Mouse (Mus musculus) forebrain, embryonic 16.5 days (tissue): ENCODE measurements around the gene Pnkd. TPM values are rescaled to one million over a fixed set of nuclear protein-coding genes. Genes with fewer than 3 reads are reported as not detected.
A peak's percentile ranks its signal among the peaks of the same experiment; 100 is the strongest.

Experiments
- ATAC-seq: fragments of 200-750 bp; cut with Nextera tagmentation; 2 replicates; pipeline ENCODE4 v1.8.0; 2017; ENCODE audit warnings: mild to moderate bottlenecking, moderate library complexity
- H3K27ac ChIP-seq: fragments of 300-500 bp; sonication (generic); 2 replicates; pipeline ENCODE4 v1.5.1; 2014; ENCODE audit warnings: low read length, control low read depth
- H3K27me3 ChIP-seq: fragments of 300-500 bp; sonication (generic); replicated peaks from 2 replicates; pipeline ENCODE4 v1.6.1; 2014; ENCODE audit warnings: low read length; ENCODE audit not compliant: control insufficient read depth, insufficient read depth
- H3K36me3 ChIP-seq: fragments of 300-500 bp; sonication (generic); 2 replicates; pipeline ENCODE4 v1.6.1; 2014; ENCODE audit not compliant: control insufficient read depth, insufficient read depth
- H3K4me1 ChIP-seq: fragments of 300-500 bp; sonication (generic); replicated peaks from 2 replicates; pipeline ENCODE4 v1.6.1; 2014; ENCODE audit warnings: low read length; ENCODE audit not compliant: control insufficient read depth, insufficient read depth
- H3K4me2 ChIP-seq: fragments of 300-500 bp; sonication (generic); 2 replicates; pipeline ENCODE4 v1.6.1; 2014; ENCODE audit warnings: mild to moderate bottlenecking, low read length, control low read depth
- H3K4me3 ChIP-seq: fragments of 300-500 bp; sonication (generic); replicated peaks from 2 replicates; pipeline ENCODE4 v1.5.1; 2014; ENCODE audit warnings: mild to moderate bottlenecking, low read length, control low read depth
- H3K9ac ChIP-seq: fragments of 300-500 bp; sonication (generic); replicated peaks from 2 replicates; pipeline ENCODE4 v1.6.1; 2014; ENCODE audit warnings: low read depth, low read length, control low read depth
- H3K9me3 ChIP-seq: fragments of 300-500 bp; sonication (generic); 2 replicates; pipeline ENCODE4 v1.6.1; 2016; ENCODE audit warnings: low read length; ENCODE audit not compliant: control insufficient read depth
- WGBS: fragments of 180-500 bp; shearing (Covaris S2); extraction: QIAGEN DNeasy Blood & Tissue Kit; methylation state at CpG from one replicate; pipeline ENCODE4 v1.1.7; 2014; 5-methylcytosine and 5-hydroxymethylcytosine counted together
- polyA plus RNA-seq: library from polyadenylated mRNA; unstranded; fragments of >200 nt; fragmentation: Nextera tagmentation; extraction: Ambion mirVana; gene quantifications from 2 replicates; pipeline ENCODE4 v1.2.1, GENCODE M21; 2015

Pnkd gene
- polyA plus RNA-seq, result 98.4 and 105 TPM in 2 replicates

DNA sequence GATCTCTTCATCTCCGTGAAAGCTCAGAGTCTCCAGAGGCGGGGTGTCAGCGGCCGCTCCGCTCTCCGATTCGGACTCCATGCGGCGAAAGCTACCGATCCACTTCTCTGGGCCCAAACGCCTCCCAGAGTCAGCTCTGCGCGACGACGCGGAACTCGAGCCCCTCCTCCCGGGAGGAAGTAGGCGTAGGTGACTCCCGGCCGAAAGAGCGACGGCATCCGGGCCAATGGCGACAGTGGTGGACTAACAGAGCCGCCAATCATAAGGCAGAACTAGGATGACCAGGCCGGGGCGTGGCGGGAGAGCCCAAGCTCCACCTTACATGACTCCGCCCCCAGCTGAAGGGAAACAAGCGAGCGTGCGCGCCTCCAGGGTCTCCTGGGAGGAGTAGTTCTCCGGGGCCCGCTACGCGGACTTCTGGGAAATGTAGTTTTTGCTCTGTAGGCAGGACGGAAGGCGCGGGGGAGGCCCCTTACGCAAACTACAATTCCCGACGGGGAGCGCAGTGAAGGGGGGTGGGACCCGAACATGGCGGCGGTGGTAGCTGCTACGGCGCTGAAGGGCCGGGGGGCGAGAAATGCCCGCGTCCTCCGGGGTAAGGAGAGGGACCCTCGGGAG is at the start of gene Pnkd, which contains the start of gene Aamp:
Gene Pnkd (plus strand): TSS at position 388 of the 618 bp plus-strand sequence.
Gene Aamp (minus strand): TSS at position 196 of the 618 bp plus-strand sequence.
- ATAC-seq, result peak; percentile 97
- WGBS, result under 1% methylated on average over 56 of the region's 56 CpGs

DNA sequence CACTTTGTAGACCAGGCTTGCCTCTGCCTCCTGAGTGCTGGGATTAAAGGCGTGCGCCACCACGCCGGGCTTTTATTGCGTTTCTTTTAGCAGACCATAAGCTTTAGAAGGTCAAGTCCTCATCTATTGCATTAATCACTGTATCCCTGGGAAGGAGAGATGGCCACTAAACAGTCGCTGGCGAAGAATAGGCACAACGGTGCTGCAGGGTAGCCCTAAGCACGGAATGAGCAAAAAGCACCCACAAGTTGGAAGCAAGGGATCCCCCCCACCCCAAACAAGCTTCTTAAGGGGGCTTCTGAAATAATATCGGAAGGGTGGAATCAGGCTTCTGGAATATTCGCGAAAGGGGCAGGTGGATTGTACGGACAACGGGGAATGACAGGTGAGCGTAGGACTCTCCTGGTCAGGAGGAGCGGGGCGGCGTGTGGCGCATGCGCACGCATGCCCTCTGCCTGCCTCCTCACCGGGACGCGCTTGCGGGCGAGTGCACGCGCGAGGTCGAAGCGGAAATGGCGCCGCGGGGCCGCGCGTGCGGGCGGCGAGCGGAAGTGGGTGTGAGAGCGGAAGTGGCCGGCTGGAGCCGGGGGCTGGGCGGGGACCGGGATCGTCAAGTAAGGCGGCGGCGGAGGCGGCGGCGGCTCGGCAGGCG is 48.7 kb upstream of the Pnkd start, which contains the start of gene Arpc2:
Gene Arpc2 (plus strand): TSS at position 147 of the 652 bp plus-strand sequence.
- peak within 1 kb of the TSS; percentile 99 for H3K4me3 ChIP-seq
- no peaks in the 10 kb centered on the region for H3K9me3 ChIP-seq
- WGBS, result 2% methylated on average over 45 of the region's 55 CpGs
- peak; percentile 96 for ATAC-seq
- peak within 1 kb of the TSS; percentile 82 for H3K27ac ChIP-seq
- H3K4me2 ChIP-seq, result peak within 1 kb of the TSS; percentile 82
- peaks cover 31% of the 10 kb centered on the region for H3K4me1 ChIP-seq
- H3K27me3 ChIP-seq, result no peaks in the 10 kb centered on the region
- no peaks in the 10 kb centered on the region for H3K36me3 ChIP-seq
- H3K9ac ChIP-seq, result peak within 1 kb of the TSS; percentile 91

More for the DNA sequence above, at the start of gene Pnkd, which contains the start of gene Aamp:
- Histone ChIP-seq H3K4me2 (peak within 1 kb of the TSS; percentile 84), H3K9me3 (no peaks in the 10 kb centered on the region), H3K4me3 (peak within 1 kb of the TSS; percentile 87), H3K27me3 (no peaks in the 10 kb centered on the region), H3K4me1 (peaks cover 23% of the 10 kb centered on the region), H3K27ac (peak within 1 kb of the TSS; percentile 74), H3K9ac (peak within 1 kb of the TSS; percentile 88), H3K36me3 (peaks cover 5% of the 10 kb centered on the region; the same call in 1 of the 2 replicates)

DNA sequence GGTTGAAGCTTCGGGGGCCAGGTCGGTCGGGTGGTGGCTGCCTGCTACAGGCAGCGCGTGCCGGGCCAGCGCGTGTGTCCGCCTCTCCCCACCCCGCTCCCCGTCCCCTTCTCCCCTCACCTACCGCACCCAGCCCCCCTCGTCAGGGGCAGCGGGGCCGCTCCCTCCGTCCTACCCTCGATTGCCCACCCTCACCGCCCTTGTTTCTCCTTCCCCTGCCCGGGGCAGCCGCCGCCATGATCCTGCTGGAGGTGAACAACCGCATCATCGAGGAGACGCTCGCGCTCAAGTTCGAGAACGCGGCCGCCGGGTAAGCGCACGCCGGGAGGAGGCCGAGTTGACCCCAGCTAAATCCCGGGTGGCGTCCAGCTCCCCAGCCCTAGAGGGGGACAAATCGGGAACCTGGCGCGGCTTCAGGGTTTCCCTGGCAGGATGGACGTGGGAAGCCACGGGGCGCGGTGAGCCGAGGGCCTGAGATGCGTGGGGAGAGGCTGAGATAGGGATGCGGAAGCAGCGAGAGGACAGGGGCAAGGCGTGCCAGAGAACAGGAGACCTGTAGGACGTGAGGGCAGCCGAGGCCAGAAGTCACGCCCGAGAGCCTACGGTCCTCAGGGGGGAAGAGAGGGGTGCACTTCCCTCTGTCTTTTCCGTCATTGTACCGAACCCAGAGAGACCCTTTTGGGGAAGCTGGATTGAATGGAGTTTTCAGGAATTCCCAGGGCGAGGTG is 48.0 kb upstream of the Pnkd start:
- H3K4me3 ChIP-seq, result peak overlapping the region; percentile 99
- no peaks in the 10 kb centered on the region for H3K36me3 ChIP-seq
- peak overlapping the region; percentile 91 for H3K9ac ChIP-seq
- H3K4me1 ChIP-seq, result peaks cover 31% of the 10 kb centered on the region
- peak overlapping the region; percentile 82 for H3K4me2 ChIP-seq
- no peaks in the 10 kb centered on the region for H3K9me3 ChIP-seq
- H3K27ac ChIP-seq, result peak overlapping the region; percentile 82
- ATAC-seq, result peak; percentile 78
- 0% methylated on average over 45 of the region's 57 CpGs for WGBS
- H3K27me3 ChIP-seq, result no peaks in the 10 kb centered on the region

DNA sequence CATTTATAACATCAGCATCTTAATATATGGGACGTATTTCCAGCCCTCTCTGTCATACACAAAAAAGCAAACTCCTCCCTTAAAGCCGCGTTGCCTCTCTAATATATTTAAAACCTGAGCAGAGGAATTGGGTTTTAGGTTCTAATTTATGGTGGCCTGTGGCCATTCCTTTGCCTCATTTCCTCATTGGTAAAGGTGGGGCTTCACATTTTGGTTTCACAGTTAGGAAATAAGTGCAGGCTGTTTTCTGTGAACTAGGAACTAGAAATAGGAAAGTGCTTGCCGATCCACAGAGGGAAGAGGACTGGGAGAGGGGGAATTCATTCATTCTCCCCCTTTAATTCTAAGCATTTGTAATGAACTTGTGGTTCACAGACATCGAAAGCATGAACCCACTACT is 47.1 kb upstream of the Pnkd start:
- Histone ChIP-seq H3K4me1 (peaks cover 31% of the 10 kb centered on the region), H3K27ac (no peak overlapping the region; the same call in 1 of the 2 replicates), H3K9me3 (no peaks in the 10 kb centered on the region), H3K4me2 (peak overlapping the region; percentile 82), H3K4me3 (peak overlapping the region; percentile 99), H3K27me3 (no peaks in the 10 kb centered on the region), H3K9ac (peak overlapping the region; percentile 91), H3K36me3 (no peaks in the 10 kb centered on the region)
- ATAC-seq, result no peak
- WGBS, result 39% methylated on average over 5 of the region's 5 CpGs

DNA sequence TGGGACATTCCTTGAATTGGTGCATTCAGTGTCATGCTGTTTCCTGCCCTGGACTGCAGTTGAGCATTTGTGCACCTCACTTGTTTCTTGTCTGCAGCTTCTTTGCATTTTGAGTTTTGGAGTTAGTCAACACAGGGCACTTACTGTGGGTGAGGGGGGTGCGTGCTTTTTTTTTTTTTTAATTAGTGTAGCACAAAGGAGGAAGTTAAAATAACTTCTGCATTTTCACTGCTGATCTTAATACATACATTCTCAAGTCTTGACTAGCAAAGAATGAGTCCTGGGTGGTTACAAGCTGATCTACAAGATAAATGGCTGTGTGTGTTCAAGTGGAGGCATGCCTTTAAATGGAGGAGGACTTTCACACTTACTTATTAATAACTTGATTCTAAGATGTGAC is 46.6 kb upstream of the Pnkd start:
- ATAC-seq, result no peak
- H3K4me1 ChIP-seq, result peaks cover 31% of the 10 kb centered on the region
- peak overlapping the region; percentile 82 for H3K4me2 ChIP-seq
- peak overlapping the region; percentile 91 for H3K9ac ChIP-seq
- no peaks in the 10 kb centered on the region for H3K27me3 ChIP-seq
- no peaks in the 10 kb centered on the region for H3K9me3 ChIP-seq
- no peaks in the 10 kb centered on the region for H3K36me3 ChIP-seq
- peak overlapping the region; percentile 99 for H3K4me3 ChIP-seq
- WGBS, result 59% methylated on average over 1 of the region's 1 CpGs
- no peak overlapping the region for H3K27ac ChIP-seq

DNA sequence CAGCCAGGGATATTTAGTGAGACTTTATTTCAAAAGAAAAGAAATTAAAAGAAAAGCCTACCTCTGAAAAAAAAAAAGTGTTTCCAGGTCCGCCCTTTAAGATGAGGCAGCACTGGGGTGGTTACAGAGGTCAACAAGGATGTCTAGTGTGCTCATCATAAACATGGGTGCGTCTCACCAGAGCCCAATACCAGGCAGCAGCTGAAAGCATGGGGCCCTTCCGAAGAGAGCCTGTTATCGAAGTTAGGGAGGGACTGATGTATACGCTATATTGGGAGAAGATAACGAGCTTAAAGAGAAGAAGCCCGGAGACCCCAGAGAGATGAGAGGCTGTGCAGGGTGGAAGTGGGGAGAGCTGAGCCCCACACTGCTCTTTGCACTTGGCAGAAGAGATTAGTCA is 45.6 kb upstream of the Pnkd start:
- 58% methylated on average over 7 of the region's 7 CpGs for WGBS
- H3K9ac ChIP-seq, result 0 out of 2 replicates have a peak overlapping the region, but pooled peaks have one; percentile 11
- no peaks in the 10 kb centered on the region for H3K36me3 ChIP-seq
- no peaks in the 10 kb centered on the region for H3K9me3 ChIP-seq
- H3K4me2 ChIP-seq, result peak overlapping the region; percentile 17; the same call in 1 of the 2 replicates
- peaks cover 31% of the 10 kb centered on the region for H3K4me1 ChIP-seq
- ATAC-seq, result no peak
- H3K27me3 ChIP-seq, result no peaks in the 10 kb centered on the region
- H3K4me3 ChIP-seq, result no peak overlapping the region
- H3K27ac ChIP-seq, result no peak overlapping the region

DNA sequence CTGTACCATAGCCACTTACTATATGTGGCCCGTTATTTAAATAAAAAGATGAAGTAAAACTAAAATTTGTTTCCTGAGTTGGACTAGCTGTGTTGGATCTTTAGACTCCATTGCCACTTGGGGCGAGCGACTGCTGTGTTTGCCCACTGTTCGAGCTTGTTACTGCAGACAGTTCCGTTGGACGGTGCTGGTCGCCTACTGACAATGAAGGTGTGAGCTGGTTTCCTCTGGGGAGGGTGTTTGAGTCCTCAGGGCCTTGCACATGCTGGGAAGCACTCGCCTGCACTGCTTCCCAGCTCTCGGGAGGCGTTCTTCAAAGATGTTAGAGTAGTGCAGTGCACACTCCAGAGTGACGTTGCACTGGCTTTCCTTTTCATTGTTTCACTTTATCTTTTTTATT is 45.1 kb upstream of the Pnkd start:
- H3K4me1 ChIP-seq, result peaks cover 31% of the 10 kb centered on the region
- no peaks in the 10 kb centered on the region for H3K27me3 ChIP-seq
- H3K4me3 ChIP-seq, result no peak overlapping the region
- no peak overlapping the region for H3K27ac ChIP-seq
- WGBS, result 56% methylated on average over 11 of the region's 11 CpGs
- H3K9ac ChIP-seq, result no peak overlapping the region
- no peak overlapping the region; the same call in 1 of the 2 replicates for H3K4me2 ChIP-seq
- ATAC-seq, result no peak
- no peaks in the 10 kb centered on the region for H3K36me3 ChIP-seq
- H3K9me3 ChIP-seq, result no peaks in the 10 kb centered on the region

DNA sequence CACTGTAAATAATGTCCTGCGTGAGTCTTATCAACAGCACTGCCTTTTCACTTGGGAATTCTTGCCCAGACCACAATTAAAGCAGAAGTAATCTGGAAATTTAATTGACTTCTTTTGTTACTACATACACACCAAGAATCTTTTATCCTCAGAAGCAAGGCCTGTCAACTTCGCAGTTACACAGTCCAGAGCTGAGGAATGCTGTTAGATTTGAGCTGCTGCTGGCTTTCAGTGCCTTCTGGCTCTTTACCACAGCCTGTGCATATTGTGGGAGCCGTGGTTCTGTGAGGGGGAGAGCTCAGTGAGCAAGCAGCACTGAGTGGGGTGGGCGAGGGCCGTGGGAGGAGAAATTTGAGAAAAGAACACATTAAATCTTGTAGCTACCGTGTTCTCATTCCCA is 44.4 kb upstream of the Pnkd start:
- H3K4me3 ChIP-seq, result no peak overlapping the region
- no peaks in the 10 kb centered on the region for H3K27me3 ChIP-seq
- H3K4me2 ChIP-seq, result no peak overlapping the region
- no peaks in the 10 kb centered on the region for H3K9me3 ChIP-seq
- WGBS, result 57% methylated on average over 6 of the region's 6 CpGs
- H3K27ac ChIP-seq, result peak overlapping the region; percentile 10; the same call in 1 of the 2 replicates
- H3K9ac ChIP-seq, result no peak overlapping the region
- H3K4me1 ChIP-seq, result peaks cover 31% of the 10 kb centered on the region
- no peaks in the 10 kb centered on the region for H3K36me3 ChIP-seq
- no peak for ATAC-seq

DNA sequence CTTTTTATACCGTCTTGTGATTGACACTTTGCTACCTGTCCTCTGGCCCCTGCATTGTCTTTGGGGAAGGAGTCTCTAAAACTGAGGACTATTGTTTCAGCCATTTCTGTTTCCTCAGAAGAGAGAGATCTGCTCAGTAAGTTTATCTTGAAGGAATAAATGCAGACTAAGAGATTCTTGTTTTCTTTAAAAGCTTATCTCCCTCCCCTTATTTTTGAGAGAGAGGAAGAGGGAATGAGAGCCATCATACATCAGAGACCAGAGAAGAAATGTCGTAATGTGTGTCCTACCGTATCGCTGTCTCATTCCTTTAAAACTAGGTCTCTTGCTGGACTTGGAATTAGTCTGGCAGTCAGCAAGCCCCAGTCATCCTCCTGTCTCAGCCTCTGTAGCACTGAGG is 43.9 kb upstream of the Pnkd start:
- Histone ChIP-seq H3K36me3 (no peaks in the 10 kb centered on the region), H3K9ac (no peak overlapping the region), H3K4me3 (no peak overlapping the region), H3K4me1 (peaks cover 31% of the 10 kb centered on the region), H3K9me3 (no peaks in the 10 kb centered on the region), H3K4me2 (no peak overlapping the region), H3K27me3 (no peaks in the 10 kb centered on the region), H3K27ac (no peak overlapping the region)
- WGBS, result 82% methylated on average over 4 of the region's 4 CpGs
- ATAC-seq, result no peak
